Mouse (Mus musculus) embryonic fibroblast, embryonic 13.5 days (primary cell): Measurements from ENCODE around the gene Kcnk2.

Experiments
- CTCF ChIP-seq: IDR thresholded peaks from 2 replicates; pipeline ENCODE4 v1.5.1; 2011; ENCODE audit warnings: mild to moderate bottlenecking, control low read depth, low read length, moderate library complexity, borderline replicate concordance; ENCODE audit not compliant: insufficient read depth
- POLR2A ChIP-seq: IDR thresholded peaks from 2 replicates; pipeline ENCODE4 v1.6.1; 2011; ENCODE audit warnings: low read depth, mild to moderate bottlenecking, control low read depth, low read length, moderate library complexity

GRCm38 (mm10) chr1:189272281-189272680 is 129.8 kb downstream of the Kcnk2 start:
- TF ChIP-seq CTCF (no peak), POLR2A (no peak)
